Mouse (Mus musculus) limb, embryonic 12.5 days (tissue): ENCODE data around the gene Vps9d1. TPM values are rescaled to one million over a fixed set of nuclear protein-coding genes. Genes with fewer than 3 reads are reported as not detected.
"Not testable (repeated sequence)": the region's sequence is repeated elsewhere in the genome, so short reads cannot be mapped to it uniquely, and the experiment has no call there.

Experiments used
- ATAC-seq: fragments of 200-750 bp; cut with Nextera tagmentation; 2 replicates; pipeline ENCODE4 v1.8.0; 2017; ENCODE audit warnings: low read depth, moderate TSS enrichment; ENCODE audit not compliant: insufficient number of reproducible peaks, insufficient read depth, low FRiP score, low TSS enrichment
- H3K27ac ChIP-seq: fragments of 300-500 bp; sonication (generic); 2 replicates; pipeline ENCODE4 v1.5.1; 2016; ENCODE audit warnings: mild to moderate bottlenecking, moderate library complexity
- H3K27me3 ChIP-seq: fragments of 300-500 bp; sonication (generic); 2 replicates; pipeline ENCODE4 v1.6.1; 2016; ENCODE audit warnings: mild to moderate bottlenecking, moderate library complexity
- H3K36me3 ChIP-seq: fragments of 300-500 bp; sonication (generic); 2 replicates; pipeline ENCODE4 v1.6.1; 2016; ENCODE audit warnings: mild to moderate bottlenecking, moderate library complexity
- H3K4me1 ChIP-seq: fragments of 300-500 bp; sonication (generic); replicated peaks from 2 replicates; pipeline ENCODE4 v1.6.1; 2016
- H3K4me2 ChIP-seq: fragments of 300-500 bp; sonication (generic); 2 replicates; pipeline ENCODE4 v1.6.1; 2016; ENCODE audit warnings: mild to moderate bottlenecking, moderate library complexity
- H3K4me3 ChIP-seq: fragments of 300-500 bp; sonication (generic); replicated peaks from 2 replicates; pipeline ENCODE4 v1.5.1; 2016; ENCODE audit warnings: mild to moderate bottlenecking
- H3K9ac ChIP-seq: fragments of 300-500 bp; sonication (generic); replicated peaks from 2 replicates; pipeline ENCODE4 v1.6.1; 2016; ENCODE audit warnings: mild to moderate bottlenecking, moderate library complexity
- H3K9me3 ChIP-seq: fragments of 300-500 bp; sonication (generic); 2 replicates; pipeline ENCODE4 v1.6.1; 2016; ENCODE audit warnings: mild to moderate bottlenecking, moderate library complexity
- WGBS: fragments of 180-500 bp; shearing (Covaris S2); methylation state at CpG from one replicate; pipeline ENCODE4 v1.1.7; 2016; 5-methylcytosine and 5-hydroxymethylcytosine counted together
- polyA plus RNA-seq: library from polyadenylated mRNA; unstranded; fragments of >200 nt; fragmentation: Nextera tagmentation; extraction: Ambion mirVana; gene quantifications from 2 replicates; pipeline ENCODE4 v1.2.1, GENCODE M21; 2016

Gene Vps9d1
- polyA plus RNA-seq, 1 experiment from 2014 or later, result 34.0 TPM

GRCm38 (mm10) chr8:123212321-123213117 is 41.6 kb downstream of the Vps9d1 start, which contains the start of the genes Chmp1a and Spata33:
Gene Chmp1a, minus strand, starts transcription at chr8:123212763.
Gene Spata33, plus strand, starts transcription at chr8:123212832.
- ATAC-seq, result peak; percentile 91
- WGBS, result under 1% methylated on average over 76 of the region's 76 CpGs
- peak within 1 kb of the TSS; percentile 90 for H3K4me2 ChIP-seq
- H3K36me3 ChIP-seq, result peaks cover 32% of the 10 kb centered on the region
- peaks cover 17% of the 10 kb centered on the region for H3K4me1 ChIP-seq
- H3K27ac ChIP-seq, result peak within 1 kb of the TSS; percentile 53
- no peaks in the 10 kb centered on the region for H3K9me3 ChIP-seq
- H3K27me3 ChIP-seq, result no peaks in the 10 kb centered on the region
- H3K9ac ChIP-seq, result peak within 1 kb of the TSS; percentile 92
- H3K4me3 ChIP-seq, result peak within 1 kb of the TSS; percentile 98

DNA sequence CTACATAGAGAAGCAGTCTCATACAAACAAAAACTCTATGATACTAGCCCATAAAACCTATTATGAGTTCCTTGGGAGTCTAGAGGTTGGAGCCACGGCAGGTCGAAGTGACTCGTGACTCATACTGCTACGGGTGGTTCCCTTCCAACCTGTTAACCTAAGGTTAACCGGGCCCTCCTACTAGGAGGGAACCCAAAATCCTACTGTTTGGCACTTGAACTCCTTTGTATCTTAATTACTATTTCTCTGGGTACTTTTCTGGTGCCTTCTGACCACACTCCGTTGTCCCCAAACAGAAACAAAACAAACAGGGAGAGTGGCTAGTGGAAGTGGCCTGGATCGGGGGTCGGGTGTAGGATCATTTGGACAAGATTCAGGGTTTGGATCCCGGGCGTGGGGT is 42.3 kb downstream of the Vps9d1 start:
- Histone ChIP-seq H3K27ac (no peak overlapping the region), H3K9ac (peak overlapping the region; percentile 92), H3K4me2 (peak overlapping the region; percentile 90), H3K27me3 (no peaks in the 10 kb centered on the region), H3K36me3 (peaks cover 38% of the 10 kb centered on the region), H3K4me1 (peaks cover 17% of the 10 kb centered on the region), H3K9me3 (no peaks in the 10 kb centered on the region), H3K4me3 (peak overlapping the region; percentile 98)
- WGBS, result 48% methylated on average over 10 of the region's 10 CpGs
- ATAC-seq, result no peak

GRCm38 (mm10) chr8:123203571-123203970 is 50.6 kb downstream of the Vps9d1 start:
- H3K9me3 ChIP-seq, result no peaks in the 10 kb centered on the region
- no peak overlapping the region for H3K9ac ChIP-seq
- no peaks in the 10 kb centered on the region for H3K4me1 ChIP-seq
- no peak overlapping the region for H3K4me3 ChIP-seq
- no peak for ATAC-seq
- peaks cover 48% of the 10 kb centered on the region for H3K36me3 ChIP-seq
- no peak overlapping the region for H3K27ac ChIP-seq
- H3K4me2 ChIP-seq, result no peak overlapping the region
- WGBS, result 87% methylated on average over 3 of the region's 3 CpGs
- H3K27me3 ChIP-seq, result no peaks in the 10 kb centered on the region

GRCm38 (mm10) chr8:123202288-123202687 is 51.9 kb downstream of the Vps9d1 start:
- Histone ChIP-seq H3K4me1 (no peaks in the 10 kb centered on the region), H3K27me3 (no peaks in the 10 kb centered on the region), H3K36me3 (peaks cover 35% of the 10 kb centered on the region), H3K4me2 (no peak overlapping the region), H3K9ac (no peak overlapping the region), H3K27ac (no peak overlapping the region), H3K4me3 (no peak overlapping the region), H3K9me3 (no peaks in the 10 kb centered on the region)
- WGBS, result 28% methylated on average over 5 of the region's 5 CpGs
- ATAC-seq, result no peak

DNA sequence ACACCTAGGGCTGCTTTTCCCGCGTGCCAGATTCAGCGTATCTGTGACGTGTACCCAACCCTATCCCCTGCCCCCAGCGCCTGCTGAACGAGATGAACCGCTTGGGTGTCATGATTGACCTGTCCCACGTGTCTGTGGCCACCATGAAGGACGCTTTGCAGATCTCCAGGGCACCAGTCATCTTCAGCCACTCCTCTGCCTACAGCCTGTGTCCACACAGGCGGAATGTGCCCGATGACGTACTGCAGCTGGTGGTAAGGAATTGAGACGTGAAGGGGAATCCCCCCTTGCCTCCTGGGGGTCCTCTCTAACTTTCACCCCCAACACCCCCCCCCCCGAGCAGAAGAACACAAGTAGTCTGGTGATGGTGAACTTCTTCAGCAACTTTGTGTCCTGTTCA is 54.3 kb downstream of the Vps9d1 start:
- Histone ChIP-seq H3K9ac (no peak overlapping the region), H3K4me2 (no peak overlapping the region), H3K4me1 (no peaks in the 10 kb centered on the region), H3K36me3 (peaks cover 15% of the 10 kb centered on the region), H3K4me3 (no peak overlapping the region), H3K27ac (no peak overlapping the region), H3K9me3 (no peaks in the 10 kb centered on the region), H3K27me3 (no peaks in the 10 kb centered on the region)
- WGBS, result 69% methylated on average over 14 of the region's 14 CpGs
- ATAC-seq, result no peak

DNA sequence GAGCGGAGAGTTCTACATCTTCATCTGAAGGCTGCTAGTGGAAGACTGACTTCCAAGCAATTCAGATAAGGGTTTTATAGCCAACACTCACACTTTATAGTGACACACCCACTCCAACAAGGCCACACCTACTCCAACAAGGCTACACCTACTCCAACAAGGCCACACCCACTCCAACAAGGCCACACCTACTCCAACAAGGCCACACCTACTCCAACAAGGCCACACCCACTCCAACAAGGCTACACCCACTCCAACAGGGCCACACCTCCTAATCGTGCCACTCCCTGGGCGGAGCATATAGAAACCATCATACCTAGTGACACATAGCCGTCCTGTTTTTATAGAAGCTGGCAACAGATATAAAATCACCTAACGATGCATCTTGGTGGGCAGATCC is 57.1 kb downstream of the Vps9d1 start:
- not testable (repeated sequence) for H3K4me3 ChIP-seq, ATAC-seq, H3K4me1 ChIP-seq, H3K9me3 ChIP-seq, H3K27me3 ChIP-seq, H3K9ac ChIP-seq, H3K4me2 ChIP-seq, H3K27ac ChIP-seq, H3K36me3 ChIP-seq
- WGBS, result 69% methylated on average over 5 of the region's 5 CpGs

GRCm38 (mm10) chr8:123193771-123194170 is 60.4 kb downstream of the Vps9d1 start:
- ATAC-seq, result no peak
- 82% methylated on average over 9 of the region's 9 CpGs for WGBS
- Histone ChIP-seq H3K9ac (no peak overlapping the region), H3K4me1 (peaks cover 2% of the 10 kb centered on the region; the same call in 1 of the 2 replicates), H3K4me2 (no peak overlapping the region), H3K36me3 (no peaks in the 10 kb centered on the region), H3K9me3 (no peaks in the 10 kb centered on the region), H3K27ac (no peak overlapping the region), H3K4me3 (no peak overlapping the region), H3K27me3 (no peaks in the 10 kb centered on the region)

Other genes starting within 250 kb of the Vps9d1 start
- 62.3 and 108 TPM in 2 replicates for gene Ankrd11, start 212.1 kb downstream of the Vps9d1 start, polyA plus RNA-seq
- 63.2 and 63.7 TPM in 2 replicates for gene Spg7, start 191.4 kb downstream of the Vps9d1 start, polyA plus RNA-seq
- 1,503 and 1,509 TPM in 2 replicates for gene Rpl13, start 152.0 kb downstream of the Vps9d1 start, polyA plus RNA-seq
- gene Cpne7, start 137.0 kb downstream of the Vps9d1 start, polyA plus RNA-seq, result 0.40 and 0.53 TPM in 2 replicates
- 15.9 and 16.0 TPM in 2 replicates for gene Sult5a1, start 96.0 kb downstream of the Vps9d1 start, polyA plus RNA-seq
- gene Dpep1, start 68.1 kb downstream of the Vps9d1 start, polyA plus RNA-seq, result 1.4 and 1.5 TPM in 2 replicates
- 135 and 140 TPM in 2 replicates for gene Chmp1a, start 41.6 kb downstream of the Vps9d1 start, polyA plus RNA-seq
- 5.0 and 6.5 TPM in 2 replicates for gene Spata33, start 41.5 kb downstream of the Vps9d1 start, polyA plus RNA-seq
- 36.3 and 36.6 TPM in 2 replicates for gene Cdk10, start 29.5 kb downstream of the Vps9d1 start, polyA plus RNA-seq
- gene Spata2l, start 18.1 kb downstream of the Vps9d1 start, polyA plus RNA-seq, result 1.6 and 1.8 TPM in 2 replicates
- 30.1 and 31.4 TPM in 2 replicates for gene Zfp276, start 153 bp downstream of the Vps9d1 start, polyA plus RNA-seq
- 37.0 and 40.0 TPM in 2 replicates for gene Fanca, start 64.2 kb upstream of the Vps9d1 start, polyA plus RNA-seq
- 1.4 and 1.8 TPM in 2 replicates for gene Spire2, start 78.4 kb upstream of the Vps9d1 start, polyA plus RNA-seq
- 149 and 151 TPM in 2 replicates for gene Tcf25, start 119.4 kb upstream of the Vps9d1 start, polyA plus RNA-seq
- not detected in 2 replicates for gene Mc1r, start 152.8 kb upstream of the Vps9d1 start, polyA plus RNA-seq
- 9.1 and 14.4 TPM in 2 replicates for gene Tubb3, start 157.1 kb upstream of the Vps9d1 start, polyA plus RNA-seq
- 40.4 and 40.6 TPM in 2 replicates for gene Def8, start 169.2 kb upstream of the Vps9d1 start, polyA plus RNA-seq
- 69.5 and 72.0 TPM in 2 replicates for gene Afg3l1, start 223.6 kb upstream of the Vps9d1 start, polyA plus RNA-seq